In genomic region chr10:95318392-95318708, GRCm38 (mm10) we compare ENCODE assay signal across 14 mouse cellular contexts. TPM values are rescaled to one million over a fixed set of nuclear protein-coding genes. Genes with fewer than 3 reads are reported as not detected.
A peak's percentile ranks its signal among the peaks of the same experiment; 100 is the strongest.
DNase-seq lines count a peak whose midpoint lies in the region; ATAC-seq and TF ChIP-seq lines count a peak whose summit lies in the region.
"Had no signal": no experiment of that assay in that cellular context is flagged by ENCODE, and none has a peak within 500 bp of the region (broad histone marks: within the 10 kb centered on the region; RNA-seq: fewer than 3 reads in every experiment).

No protein-coding gene starts in this region.

- 90% methylated on average over 7 of the region's 7 CpGs for WGBS in forebrain, embryonic 11.5 days
- 92% methylated on average over 7 of the region's 7 CpGs for WGBS in forebrain, embryonic 15.5 days
- WGBS in liver, adult 2 months, result 10% methylated on average over 7 of the region's 7 CpGs
- WGBS in embryonic facial prominence, embryonic 10.5 days, result 94% methylated on average over 7 of the region's 7 CpGs
- WGBS in stomach, postnatal 0 days, result 87% methylated on average over 7 of the region's 7 CpGs

- H3K36me3 ChIP-seq in forebrain, embryonic 11.5 days (ENCODE audit: control insufficient read depth, insufficient read depth, low read length), result no peaks in the 10 kb centered on the region
- no peaks in the 10 kb centered on the region for H3K36me3 ChIP-seq in forebrain, embryonic 15.5 days
- no peaks in the 10 kb centered on the region for H3K36me3 ChIP-seq in liver, adult 2 months (ENCODE audit: control insufficient read depth, insufficient read depth, low read length)
- H3K36me3 ChIP-seq in embryonic facial prominence, embryonic 10.5 days (replicated peaks), result no peaks in the 10 kb centered on the region
- H3K36me3 ChIP-seq in stomach, postnatal 0 days (ENCODE audit: control insufficient read depth, insufficient read depth, low read length), result no peaks in the 10 kb centered on the region
- H3K36me3 ChIP-seq: forebrain, embryonic 12.5 days had no signal

- H3K4me2 ChIP-seq in forebrain, embryonic 11.5 days (ENCODE audit: low read depth, low read length, severe bottlenecking), result no peak overlapping the region
- no peak overlapping the region for H3K4me2 ChIP-seq in forebrain, embryonic 15.5 days (replicated peaks)
- no peak overlapping the region for H3K4me2 ChIP-seq in stomach, postnatal 0 days (replicated peaks; ENCODE audit: low read depth)
- H3K4me2 ChIP-seq: forebrain, embryonic 12.5 days had no signal

- H3K79me2 ChIP-seq in liver, adult 2 months (ENCODE audit: control insufficient read depth, insufficient read depth, low read length), result peaks cover 15% of the 10 kb centered on the region; the same call in 1 of the 2 replicates

- TF ChIP-seq EP300 in stomach, postnatal 0 days (optimal IDR thresholded peaks at IDR 0.05), result no peak

- TF ChIP-seq POLR2A in liver, adult 2 months (IDR thresholded peaks at IDR 0.05; ENCODE audit: extremely low read depth, insufficient read depth, low read length), result 0 out of 2 replicates have a peak, but pooled peaks have one; percentile 17

- H3K9me3 ChIP-seq in forebrain, embryonic 11.5 days (ENCODE audit: control insufficient read depth, low read length), result no peaks in the 10 kb centered on the region
- no peaks in the 10 kb centered on the region for H3K9me3 ChIP-seq in forebrain, embryonic 15.5 days
- H3K9me3 ChIP-seq in embryonic facial prominence, embryonic 10.5 days, result no peaks in the 10 kb centered on the region
- no peaks in the 10 kb centered on the region for H3K9me3 ChIP-seq in stomach, postnatal 0 days (ENCODE audit: control insufficient read depth, low read length)
- H3K9me3 ChIP-seq: forebrain, embryonic 12.5 days had no signal

- peak; percentile 42 for DNase-seq in forebrain, embryonic 11.5 days (ENCODE audit: low spot score)
- DNase-seq in liver, adult 2 months (ENCODE audit: extremely low read depth, low read depth, low spot score), result peak; percentile 93
- no peak for DNase-seq in liver
- DNase-seq in embryonic facial prominence, embryonic 10.5 days (ENCODE audit: low spot score), result no peak
- peak; percentile 78 for DNase-seq in skeletal muscle tissue, adult 2 months (ENCODE audit: low read depth, low spot score)
- DNase-seq in stomach, postnatal 0 days (ENCODE audit: low spot score), result no peak
- no peak for DNase-seq in layer of hippocampus, adult 2 months (ENCODE audit: low spot score in 2 of 2)
- DNase-seq: cerebellum, adult 11 months; layer of hippocampus, adult 9-11 months; midbrain, embryonic 14.5 days; thymus, postnatal 14 days had no signal

- TF ChIP-seq CTCF in liver, adult 2 months (IDR thresholded peaks at IDR 0.05; ENCODE audit: low read depth, low read length), result no peak
- no peak for TF ChIP-seq CTCF in stomach, postnatal 0 days (IDR thresholded peaks at IDR 0.05; ENCODE audit: low read depth)
- TF ChIP-seq CTCF in layer of hippocampus, adult 2 months (conservative IDR thresholded peaks at IDR 0.05), result no peak

- H3K9ac ChIP-seq in forebrain, embryonic 11.5 days (ENCODE audit: low read length), result no peak overlapping the region
- H3K9ac ChIP-seq in forebrain, embryonic 15.5 days (replicated peaks), result no peak overlapping the region
- H3K9ac ChIP-seq in liver, adult 2 months (ENCODE audit: low read depth, low read length), result peak overlapping the region; percentile 50; the same call in 1 of the 2 replicates
- no peak overlapping the region for H3K9ac ChIP-seq in stomach, postnatal 0 days (ENCODE audit: low read length)
- H3K9ac ChIP-seq: forebrain, embryonic 12.5 days had no signal

- no peaks in the 10 kb centered on the region for H3K4me1 ChIP-seq in forebrain, embryonic 11.5 days (replicated peaks; ENCODE audit: control insufficient read depth, insufficient read depth, low read length)
- peaks cover 18% of the 10 kb centered on the region for H3K4me1 ChIP-seq in forebrain, embryonic 15.5 days
- H3K4me1 ChIP-seq in liver, adult 2 months (ENCODE audit: control insufficient read depth, insufficient read depth, low read length), result peaks cover 22% of the 10 kb centered on the region
- H3K4me1 ChIP-seq in embryonic facial prominence, embryonic 10.5 days, result peaks cover 28% of the 10 kb centered on the region
- peaks cover 7% of the 10 kb centered on the region for H3K4me1 ChIP-seq in stomach, postnatal 0 days (replicated peaks; ENCODE audit: control insufficient read depth, insufficient read depth)

- no peak overlapping the region for H3K4me3 ChIP-seq in forebrain, embryonic 11.5 days (ENCODE audit: low read depth, low read length)
- no peak overlapping the region for H3K4me3 ChIP-seq in forebrain, embryonic 15.5 days
- peak overlapping the region; percentile 6; the same call in 1 of the 2 replicates for H3K4me3 ChIP-seq in liver, adult 2 months (ENCODE audit: insufficient read depth, low read depth, low read length)
- no peak overlapping the region for H3K4me3 ChIP-seq in embryonic facial prominence, embryonic 10.5 days
- H3K4me3 ChIP-seq in stomach, postnatal 0 days (ENCODE audit: low read depth, low read length), result no peak overlapping the region
- H3K4me3 ChIP-seq in layer of hippocampus, adult 2 months, result no peak overlapping the region
- H3K4me3 ChIP-seq: forebrain, embryonic 12.5 days had no signal

- H3K27ac ChIP-seq in forebrain, embryonic 11.5 days (ENCODE audit: low read depth, low read length), result no peak overlapping the region
- H3K27ac ChIP-seq in forebrain, embryonic 15.5 days (replicated peaks), result no peak overlapping the region
- H3K27ac ChIP-seq in liver, adult 2 months (replicated peaks; ENCODE audit: insufficient read depth, low read depth, low read length), result peak overlapping the region; percentile 88
- 0 out of 2 replicates have a peak overlapping the region, but pooled peaks have one; percentile 20 for H3K27ac ChIP-seq in embryonic facial prominence, embryonic 10.5 days (replicated peaks)
- no peak overlapping the region for H3K27ac ChIP-seq in stomach, postnatal 0 days (replicated peaks)
- no peak overlapping the region for H3K27ac ChIP-seq in layer of hippocampus, adult 2 months
- H3K27ac ChIP-seq: forebrain, embryonic 12.5 days had no signal

- no peak for ATAC-seq in forebrain, embryonic 11.5 days (replicated peaks; ENCODE audit: low FRiP score)
- no peak for ATAC-seq in forebrain, embryonic 15.5 days (replicated peaks)
- no peak for ATAC-seq in stomach, postnatal 0 days (ENCODE audit: low FRiP score, low TSS enrichment)
- ATAC-seq: intestine, embryonic 16.5 days had no signal

- H3K27me3 ChIP-seq in forebrain, embryonic 11.5 days (ENCODE audit: control insufficient read depth, insufficient read depth, low read length), result peaks cover 2% of the 10 kb centered on the region; the same call in 1 of the 2 replicates
- H3K27me3 ChIP-seq in forebrain, embryonic 15.5 days, result no peaks in the 10 kb centered on the region
- no peaks in the 10 kb centered on the region for H3K27me3 ChIP-seq in liver, adult 2 months (ENCODE audit: control insufficient read depth, insufficient read depth, low read length)
- H3K27me3 ChIP-seq in embryonic facial prominence, embryonic 10.5 days (replicated peaks; ENCODE audit: low read depth, poor library complexity, severe bottlenecking), result no peaks in the 10 kb centered on the region
- H3K27me3 ChIP-seq in stomach, postnatal 0 days (ENCODE audit: control insufficient read depth, insufficient read depth, low read length), result no peaks in the 10 kb centered on the region
- H3K27me3 ChIP-seq: forebrain, embryonic 12.5 days had no signal

RNA-seq across cellular contexts. Expression of gene Cradd, which starts 5.6 kb away (rescaled TPM):
- 15.7 and 16.6 TPM in 2 replicates for polyA plus RNA-seq in forebrain, embryonic 11.5 days (2014; fragmentation: Nextera tagmentation; extraction: Ambion mirVana)
- polyA plus RNA-seq in forebrain, embryonic 15.5 days (2015; fragmentation: Nextera tagmentation; extraction: Ambion mirVana), result 9.5 and 10.1 TPM in 2 replicates
- total RNA-seq in liver, adult 2 months (2014; rRNA removed), result 8.9 and 10.6 TPM in 2 replicates
- polyA plus RNA-seq in liver, adult 2 months (2012; rRNA removed), result 24.7 and 34.7 TPM in 2 replicates
- 12.3 and 13.5 TPM in 2 replicates for polyA plus RNA-seq in embryonic facial prominence, embryonic 10.5 days (2016; fragmentation: Nextera tagmentation; extraction: Ambion mirVana)
- 9.8 and 12.5 TPM in 2 replicates for polyA plus RNA-seq in stomach, postnatal 0 days (2015; fragmentation: Nextera tagmentation; extraction: Ambion mirVana)
- 1 to 10 TPM; 5.6 to 7.2 TPM for total RNA-seq in layer of hippocampus, adult 2 months (2021)

Comparison
In these comparisons a context has a peak if more than half of its experiments do, and no peak if none do; other contexts are left out.
1. DNase-seq: peak in forebrain, embryonic 11.5 days (single experiment), liver, adult 2 months (single experiment) and skeletal muscle tissue, adult 2 months (single experiment); none in liver (single experiment), embryonic facial prominence, embryonic 10.5 days (single experiment), stomach, postnatal 0 days (single experiment) and layer of hippocampus, adult 2 months (0 of 2).
2. H3K27ac ChIP-seq: peak in liver, adult 2 months (single experiment) and embryonic facial prominence, embryonic 10.5 days (single experiment); none in forebrain, embryonic 11.5 days (single experiment), forebrain, embryonic 15.5 days (single experiment), stomach, postnatal 0 days (single experiment) and layer of hippocampus, adult 2 months (single experiment).